Mouse (Mus musculus) heart, embryonic 10.5 days (tissue): ENCODE results near the gene Dip2b. TPM values are rescaled to one million over a fixed set of nuclear protein-coding genes. Genes with fewer than 3 reads are reported as not detected.

Experiments
- DNase-seq: peaks from one replicate; pipeline ENCODE4 v3.0.0-alpha.2; 2017; ENCODE audit warnings: low spot score
- H3K27ac ChIP-seq: fragments of 300-500 bp; sonication (generic); 2 replicates; pipeline ENCODE4 v1.5.1; 2016; ENCODE audit warnings: mild to moderate bottlenecking
- H3K27me3 ChIP-seq: fragments of 300-500 bp; sonication (generic); 2 replicates; pipeline ENCODE4 v1.6.1; 2016; ENCODE audit warnings: mild to moderate bottlenecking; ENCODE audit not compliant: poor library complexity, insufficient read depth, severe bottlenecking
- H3K36me3 ChIP-seq: fragments of 300-500 bp; sonication (generic); 2 replicates; pipeline ENCODE4 v1.6.1; 2016; ENCODE audit warnings: mild to moderate bottlenecking, moderate library complexity
- H3K4me1 ChIP-seq: fragments of 300-500 bp; sonication (generic); 2 replicates; pipeline ENCODE4 v1.6.1; 2016; ENCODE audit warnings: mild to moderate bottlenecking
- H3K4me3 ChIP-seq: fragments of 300-500 bp; sonication (generic); 2 replicates; pipeline ENCODE4 v1.5.1; 2016; ENCODE audit warnings: mild to moderate bottlenecking, moderate library complexity
- H3K9me3 ChIP-seq: fragments of 300-500 bp; sonication (generic); 2 replicates; pipeline ENCODE4 v1.6.1; 2016; ENCODE audit warnings: mild to moderate bottlenecking, moderate library complexity
- WGBS: fragments of 180-500 bp; shearing (Covaris S2); methylation state at CpG from one replicate; pipeline ENCODE4 v1.1.7; 2016; 5-methylcytosine and 5-hydroxymethylcytosine counted together
- polyA plus RNA-seq: library from polyadenylated mRNA; unstranded; fragments of >200 nt; fragmentation: Nextera tagmentation; extraction: Ambion mirVana; gene quantifications from 2 replicates; pipeline ENCODE4 v1.2.1, GENCODE M21; 2016

The Dip2b gene
- polyA plus RNA-seq, 1 experiment from 2014 or later = 12.2 TPM

- Histone ChIP-seq H3K9me3 (no peaks in the 10 kb centered on the region), H3K4me3 (no peak overlapping the region), H3K27me3 (no peaks in the 10 kb centered on the region), H3K27ac (peak overlapping the region; percentile 30; the same call in 1 of the 2 replicates), H3K36me3 (no peaks in the 10 kb centered on the region), H3K4me1 (peaks cover 53% of the 10 kb centered on the region)
- 83% methylated on average over 4 of the region's 4 CpGs for WGBS
- no peak for DNase-seq
Observed at GRCm38 (mm10) chr15:100076362-100076761, 37.9 kb downstream of the Dip2b start.

DNA sequence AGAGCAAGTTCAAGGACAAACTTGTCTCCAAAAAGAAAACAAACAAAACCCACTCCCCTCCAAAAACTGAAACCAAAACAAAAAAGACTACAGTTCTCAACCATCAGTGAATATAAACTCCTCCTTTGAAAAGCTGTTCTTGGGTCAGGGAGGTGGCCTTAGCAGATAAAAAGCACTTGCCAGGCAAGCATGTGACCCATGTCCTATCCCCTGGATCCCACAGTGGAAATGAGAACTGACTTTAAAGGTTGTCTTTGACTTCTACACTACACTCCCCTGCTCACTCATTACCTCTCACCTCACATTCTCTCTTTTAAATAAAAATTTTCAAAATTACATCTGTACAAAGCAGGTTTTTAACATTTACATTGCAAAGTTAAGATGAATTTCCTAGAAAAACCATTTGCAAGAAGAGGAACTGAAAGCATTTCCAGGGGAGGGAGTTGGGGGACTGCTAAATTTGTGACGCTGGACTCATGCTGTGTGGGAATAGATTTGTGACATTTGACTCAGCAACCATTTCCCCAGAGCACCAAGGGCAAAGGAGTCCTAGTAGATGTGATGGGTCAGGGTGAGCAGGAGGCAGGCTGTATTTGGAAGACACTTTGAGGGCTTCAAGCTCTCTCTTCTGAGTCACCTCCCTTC is 42.5 kb downstream of the Dip2b start:
- no peak overlapping the region for H3K4me3 ChIP-seq
- H3K27ac ChIP-seq = no peak overlapping the region
- H3K27me3 ChIP-seq = no peaks in the 10 kb centered on the region
- no peaks in the 10 kb centered on the region for H3K9me3 ChIP-seq
- 67% methylated on average over 1 of the region's 1 CpGs for WGBS
- H3K4me1 ChIP-seq = peaks cover 41% of the 10 kb centered on the region
- no peak for DNase-seq
- no peaks in the 10 kb centered on the region for H3K36me3 ChIP-seq

DNA sequence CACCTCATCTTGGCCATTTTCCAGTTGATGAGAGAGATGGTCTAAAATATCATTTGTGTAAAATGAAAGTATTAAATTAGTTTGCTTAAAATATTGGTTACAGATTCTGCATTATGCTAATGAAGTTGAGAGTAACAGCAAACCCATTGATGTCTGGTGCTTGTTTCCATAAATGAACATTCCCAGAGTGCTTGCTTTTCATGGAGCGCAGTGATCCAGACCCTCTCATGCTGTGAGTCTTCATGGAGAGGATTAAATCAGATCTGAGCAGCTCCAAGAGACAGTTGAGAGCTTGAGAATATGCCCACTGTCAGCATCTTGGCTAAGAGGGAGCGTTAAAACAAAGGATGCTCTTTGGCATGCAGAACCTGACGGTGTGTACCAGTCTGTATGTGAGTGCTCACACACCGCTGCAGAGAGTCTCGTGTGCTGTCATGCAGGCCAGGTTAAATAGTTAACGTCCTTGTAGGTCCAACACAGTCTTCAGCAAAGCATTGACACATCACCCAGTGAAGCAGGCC is 43.1 kb downstream of the Dip2b start:
- no peak for DNase-seq
- Histone ChIP-seq H3K27ac (no peak overlapping the region), H3K27me3 (no peaks in the 10 kb centered on the region), H3K36me3 (no peaks in the 10 kb centered on the region), H3K4me1 (peaks cover 40% of the 10 kb centered on the region), H3K4me3 (no peak overlapping the region), H3K9me3 (no peaks in the 10 kb centered on the region)
- 91% methylated on average over 6 of the region's 6 CpGs for WGBS

GRCm38 (mm10) chr15:100082052-100082451 is 43.6 kb downstream of the Dip2b start:
- Histone ChIP-seq H3K27ac (no peak overlapping the region), H3K36me3 (no peaks in the 10 kb centered on the region), H3K27me3 (no peaks in the 10 kb centered on the region), H3K4me3 (no peak overlapping the region), H3K9me3 (no peaks in the 10 kb centered on the region), H3K4me1 (peaks cover 37% of the 10 kb centered on the region)
- DNase-seq = no peak
- 74% methylated on average over 8 of the region's 8 CpGs for WGBS

- no peak overlapping the region for H3K27ac ChIP-seq
- H3K36me3 ChIP-seq = no peaks in the 10 kb centered on the region
- H3K27me3 ChIP-seq = no peaks in the 10 kb centered on the region
- no peak for DNase-seq
- H3K4me3 ChIP-seq = no peak overlapping the region
- 91% methylated on average over 5 of the region's 5 CpGs for WGBS
- peaks cover 38% of the 10 kb centered on the region for H3K4me1 ChIP-seq
- H3K9me3 ChIP-seq = no peaks in the 10 kb centered on the region
Observed at GRCm38 (mm10) chr15:100082733-100083132, 44.3 kb downstream of the Dip2b start.

- no peak overlapping the region for H3K4me3 ChIP-seq
- DNase-seq = no peak
- no peaks in the 10 kb centered on the region for H3K9me3 ChIP-seq
- H3K27ac ChIP-seq = no peak overlapping the region
- H3K4me1 ChIP-seq = peaks cover 41% of the 10 kb centered on the region
- no peaks in the 10 kb centered on the region for H3K27me3 ChIP-seq
- 72% methylated on average over 6 of the region's 6 CpGs for WGBS
- no peaks in the 10 kb centered on the region for H3K36me3 ChIP-seq
Observed at GRCm38 (mm10) chr15:100083882-100084281, 45.4 kb downstream of the Dip2b start.

DNA sequence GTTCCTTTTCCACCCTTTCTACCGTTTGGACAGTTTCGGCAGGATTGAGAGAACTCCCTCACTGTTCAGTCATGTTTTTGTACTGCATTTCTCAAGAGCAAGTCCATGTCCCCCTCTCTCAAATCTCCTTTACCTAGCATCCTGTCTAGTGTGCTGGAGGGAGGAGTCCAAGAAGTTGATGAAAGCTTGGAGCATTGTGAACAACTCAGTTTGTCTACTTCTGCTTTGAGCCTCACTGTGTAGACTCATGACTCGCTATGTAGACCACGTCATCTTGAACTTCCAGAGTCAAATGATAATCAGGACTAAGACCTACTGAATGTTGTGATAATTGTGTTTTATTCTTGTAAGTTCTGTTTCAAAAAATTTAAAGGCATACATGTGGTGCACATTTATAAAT is 46.4 kb downstream of the Dip2b start:
- WGBS = 76% methylated on average over 4 of the region's 4 CpGs
- Histone ChIP-seq H3K4me3 (no peak overlapping the region), H3K27ac (no peak overlapping the region), H3K9me3 (no peaks in the 10 kb centered on the region), H3K27me3 (no peaks in the 10 kb centered on the region), H3K36me3 (no peaks in the 10 kb centered on the region), H3K4me1 (peaks cover 45% of the 10 kb centered on the region)
- DNase-seq = no peak

- H3K4me3 ChIP-seq = no peak overlapping the region
Observed at GRCm38 (mm10) chr15:100088021-100088420, 49.6 kb downstream of the Dip2b start.

GRCm38 (mm10) chr15:100089645-100090053 is 51.2 kb downstream of the Dip2b start:
- WGBS = 33% methylated on average over 8 of the region's 8 CpGs
- H3K27ac ChIP-seq = no peak overlapping the region

More at GRCm38 (mm10) chr15:100088021-100088420, 49.6 kb downstream of the Dip2b start:
- DNase-seq = no peak
- Histone ChIP-seq H3K36me3 (no peaks in the 10 kb centered on the region), H3K27me3 (no peaks in the 10 kb centered on the region), H3K27ac (no peak overlapping the region), H3K4me1 (peaks cover 43% of the 10 kb centered on the region), H3K9me3 (no peaks in the 10 kb centered on the region)
- WGBS = 77% methylated on average over 7 of the region's 7 CpGs

DNA sequence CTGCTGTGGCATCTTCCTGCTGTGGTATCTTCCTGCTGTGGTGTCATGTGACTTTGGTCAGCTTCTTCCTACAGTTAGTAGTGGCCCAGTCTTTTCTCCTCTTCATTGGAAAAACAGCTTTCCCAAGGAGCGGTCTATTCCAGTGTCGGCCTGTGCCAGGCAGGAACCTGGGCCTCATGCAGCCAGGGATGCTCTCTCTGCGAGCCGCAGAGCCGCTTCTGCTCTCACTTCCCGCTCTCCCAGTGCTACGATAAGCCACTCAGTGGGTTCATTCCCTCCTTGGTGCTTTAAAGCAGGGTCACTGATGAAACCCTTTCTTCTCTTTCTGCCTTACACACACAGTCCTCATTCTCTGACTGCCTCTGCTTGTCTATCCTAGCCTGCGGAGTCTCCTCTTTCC is 53.4 kb downstream of the Dip2b start:
- peak overlapping the region; percentile 72 for H3K27ac ChIP-seq
- no peaks in the 10 kb centered on the region for H3K36me3 ChIP-seq
- 61% methylated on average over 8 of the region's 8 CpGs for WGBS
- no peak for DNase-seq
- H3K9me3 ChIP-seq = no peaks in the 10 kb centered on the region
- H3K4me3 ChIP-seq = no peak overlapping the region
- no peaks in the 10 kb centered on the region for H3K27me3 ChIP-seq
- H3K4me1 ChIP-seq = peaks cover 44% of the 10 kb centered on the region

More at GRCm38 (mm10) chr15:100089645-100090053, 51.2 kb downstream of the Dip2b start:
- DNase-seq = no peak
- peaks cover 42% of the 10 kb centered on the region for H3K4me1 ChIP-seq
- H3K27me3 ChIP-seq = no peaks in the 10 kb centered on the region
- H3K36me3 ChIP-seq = no peaks in the 10 kb centered on the region
- no peak overlapping the region for H3K4me3 ChIP-seq
- H3K9me3 ChIP-seq = no peaks in the 10 kb centered on the region

- no peaks in the 10 kb centered on the region for H3K36me3 ChIP-seq
- no peak overlapping the region for H3K4me3 ChIP-seq
- DNase-seq = no peak
- H3K27ac ChIP-seq = peak overlapping the region; percentile 72
- 62% methylated on average over 16 of the region's 16 CpGs for WGBS
- H3K4me1 ChIP-seq = peaks cover 44% of the 10 kb centered on the region
- H3K9me3 ChIP-seq = no peaks in the 10 kb centered on the region
- no peaks in the 10 kb centered on the region for H3K27me3 ChIP-seq
Observed at GRCm38 (mm10) chr15:100092258-100092657, 53.8 kb downstream of the Dip2b start.

GRCm38 (mm10) chr15:100096587-100097428 is 58.3 kb downstream of the Dip2b start:
- no peak overlapping the region for H3K4me3 ChIP-seq
- H3K9me3 ChIP-seq = no peaks in the 10 kb centered on the region
- peaks cover 6% of the 10 kb centered on the region; the same call in 1 of the 2 replicates for H3K36me3 ChIP-seq
- 76% methylated on average over 7 of the region's 7 CpGs for WGBS
- H3K4me1 ChIP-seq = peaks cover 42% of the 10 kb centered on the region
- no peak for DNase-seq
- no peak overlapping the region for H3K27ac ChIP-seq
- no peaks in the 10 kb centered on the region for H3K27me3 ChIP-seq

- H3K9me3 ChIP-seq = no peaks in the 10 kb centered on the region
- 86% methylated on average over 7 of the region's 7 CpGs for WGBS
- DNase-seq = no peak
- peaks cover 38% of the 10 kb centered on the region for H3K4me1 ChIP-seq
- H3K4me3 ChIP-seq = no peak overlapping the region
- H3K27ac ChIP-seq = no peak overlapping the region
- no peaks in the 10 kb centered on the region for H3K27me3 ChIP-seq
- H3K36me3 ChIP-seq = peaks cover 6% of the 10 kb centered on the region; the same call in 1 of the 2 replicates
Observed at GRCm38 (mm10) chr15:100100336-100100735, 61.9 kb downstream of the Dip2b start.
